Mouse (Mus musculus): ENCODE results near the gene Vmn1r87. TPM values are rescaled to one million over a fixed set of nuclear protein-coding genes. Genes with fewer than 3 reads are reported as not detected.
"Not testable (repeated sequence)": the region's sequence is repeated elsewhere in the genome, so short reads cannot be mapped to it uniquely, and the experiment has no call there.

Gene Vmn1r87
- polyA plus RNA-seq (2012; ENCODE audit: insufficient read depth, low replicate concordance): not detected in 2 replicates

DNA sequence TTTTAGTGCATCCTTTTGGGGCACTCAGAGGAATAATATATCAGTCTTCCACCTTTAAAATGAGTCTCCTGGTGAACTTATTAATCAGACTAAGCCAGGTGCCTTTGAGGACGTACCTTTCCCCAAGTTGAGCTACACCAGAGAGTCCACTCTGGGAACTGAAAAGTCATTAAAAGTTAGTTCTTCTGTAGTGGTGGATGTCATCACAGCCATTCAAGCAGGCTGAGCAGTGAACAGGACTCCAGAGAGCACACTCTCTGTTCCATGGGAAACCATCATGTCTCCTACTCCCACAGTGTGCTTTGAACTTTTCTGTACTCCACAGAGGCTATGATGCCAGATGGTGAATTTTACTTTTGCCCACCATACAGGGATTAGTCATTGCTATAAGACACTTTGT lies at the start of gene Vmn1r87:
Gene Vmn1r87 (minus strand): TSS at position 101 of the 400 bp plus-strand sequence.
- Histone ChIP-seq H3K4me1 (no peaks in the 10 kb centered on the region), H3K4me3 (replicated peaks) (no peak within 1 kb of the TSS), H3K27me3 (replicated peaks) (no peaks in the 10 kb centered on the region), H3K9me3 (no peaks in the 10 kb centered on the region), H3K36me3 (replicated peaks; ENCODE audit: low read length) (no peaks in the 10 kb centered on the region)
- no peak for TF ChIP-seq FLI1 (IDR thresholded peaks at IDR 0.05; ENCODE audit: low read length)
- no peak for TF ChIP-seq GATA1 (IDR thresholded peaks at IDR 0.05; ENCODE audit: borderline replicate concordance, low read length)

DNA sequence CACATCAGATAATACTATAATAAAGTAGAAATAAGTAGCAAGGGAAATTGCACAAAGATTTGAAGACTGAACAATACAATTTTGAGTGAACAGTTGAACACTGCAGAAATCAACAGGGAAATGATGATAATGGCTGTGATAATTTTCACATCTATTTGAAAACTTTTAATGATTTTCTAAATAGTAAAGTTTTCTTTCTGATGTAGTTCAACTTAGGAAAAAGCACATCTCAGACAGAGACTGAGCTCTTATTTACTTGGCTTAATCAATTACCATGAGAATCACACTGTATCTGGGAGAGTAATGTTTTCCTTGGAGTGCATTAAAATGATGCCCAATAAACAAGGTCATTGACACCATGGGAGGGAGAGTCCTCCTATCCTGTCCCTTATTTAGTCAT lies 19.3 kb upstream of the Vmn1r87 start, which contains the start of gene Vmn1r88:
Gene Vmn1r88 (plus strand): TSS at position 301 of the 400 bp plus-strand sequence.
- H3K36me3 ChIP-seq (replicated peaks; ENCODE audit: low read length): no peaks in the 10 kb centered on the region
- H3K27me3 ChIP-seq (replicated peaks): no peaks in the 10 kb centered on the region
- H3K4me3 ChIP-seq (replicated peaks): no peak within 1 kb of the TSS
- TF ChIP-seq FLI1 (IDR thresholded peaks at IDR 0.05; ENCODE audit: low read length): no peak
- no peak for TF ChIP-seq GATA1 (IDR thresholded peaks at IDR 0.05; ENCODE audit: borderline replicate concordance, low read length)
- H3K4me1 ChIP-seq: no peaks in the 10 kb centered on the region
- H3K9me3 ChIP-seq: no peaks in the 10 kb centered on the region

DNA sequence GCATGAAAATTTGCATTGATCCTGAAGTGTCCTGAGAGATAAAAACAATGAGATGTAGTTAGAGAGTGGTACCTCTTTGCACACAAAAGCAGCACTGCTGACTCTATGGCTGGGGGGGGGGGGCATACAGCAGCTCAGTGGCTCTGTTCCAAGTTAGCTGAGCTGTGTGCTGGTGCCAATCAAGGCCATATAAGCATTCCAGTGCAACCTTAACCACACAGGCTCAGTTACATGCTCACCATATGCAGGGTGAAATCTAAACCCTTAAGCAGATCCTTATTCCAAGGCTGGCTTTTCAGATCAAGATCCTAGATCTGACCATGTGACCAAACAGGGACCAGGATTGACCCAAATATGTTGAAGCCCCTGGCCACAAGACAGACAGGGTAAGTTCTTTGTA lies 2.6 kb downstream of the Vmn1r87 start:
- Histone ChIP-seq H3K4me3 (replicated peaks) (no peak overlapping the region), H3K9me3 (no peaks in the 10 kb centered on the region), H3K4me1 (no peaks in the 10 kb centered on the region), H3K36me3 (replicated peaks; ENCODE audit: low read length) (no peaks in the 10 kb centered on the region), H3K27me3 (replicated peaks) (no peaks in the 10 kb centered on the region)
- TF ChIP-seq FLI1 (IDR thresholded peaks at IDR 0.05; ENCODE audit: low read length) (no peak), GATA1 (IDR thresholded peaks at IDR 0.05; ENCODE audit: borderline replicate concordance, low read length) (no peak)

DNA sequence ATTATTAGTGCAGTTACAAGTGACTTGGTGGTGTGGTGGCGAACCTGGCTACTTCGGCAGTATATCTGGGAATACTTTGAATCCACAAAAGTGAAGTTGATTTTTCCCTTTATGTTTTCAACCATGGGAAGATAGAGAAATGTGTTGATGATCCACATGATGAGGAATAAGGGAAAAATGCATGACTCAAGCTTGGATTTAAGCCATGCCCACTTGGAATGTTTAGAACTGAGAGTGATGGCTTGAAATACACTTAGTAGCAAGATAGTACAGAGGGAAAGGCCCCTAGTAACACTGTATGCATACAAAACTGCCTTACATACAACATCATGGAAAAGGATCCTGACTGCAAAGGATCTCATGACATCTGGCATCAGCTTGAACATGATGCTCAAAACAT lies 8.1 kb downstream of the Vmn1r87 start:
- H3K4me3 ChIP-seq (replicated peaks): no peak overlapping the region
- H3K36me3 ChIP-seq (replicated peaks; ENCODE audit: low read length): no peaks in the 10 kb centered on the region
- TF ChIP-seq GATA1 (IDR thresholded peaks at IDR 0.05; ENCODE audit: borderline replicate concordance, low read length): no peak
- TF ChIP-seq FLI1 (IDR thresholded peaks at IDR 0.05; ENCODE audit: low read length): no peak
- no peaks in the 10 kb centered on the region for H3K4me1 ChIP-seq
- no peaks in the 10 kb centered on the region for H3K9me3 ChIP-seq
- no peaks in the 10 kb centered on the region for H3K27me3 ChIP-seq (replicated peaks)

DNA sequence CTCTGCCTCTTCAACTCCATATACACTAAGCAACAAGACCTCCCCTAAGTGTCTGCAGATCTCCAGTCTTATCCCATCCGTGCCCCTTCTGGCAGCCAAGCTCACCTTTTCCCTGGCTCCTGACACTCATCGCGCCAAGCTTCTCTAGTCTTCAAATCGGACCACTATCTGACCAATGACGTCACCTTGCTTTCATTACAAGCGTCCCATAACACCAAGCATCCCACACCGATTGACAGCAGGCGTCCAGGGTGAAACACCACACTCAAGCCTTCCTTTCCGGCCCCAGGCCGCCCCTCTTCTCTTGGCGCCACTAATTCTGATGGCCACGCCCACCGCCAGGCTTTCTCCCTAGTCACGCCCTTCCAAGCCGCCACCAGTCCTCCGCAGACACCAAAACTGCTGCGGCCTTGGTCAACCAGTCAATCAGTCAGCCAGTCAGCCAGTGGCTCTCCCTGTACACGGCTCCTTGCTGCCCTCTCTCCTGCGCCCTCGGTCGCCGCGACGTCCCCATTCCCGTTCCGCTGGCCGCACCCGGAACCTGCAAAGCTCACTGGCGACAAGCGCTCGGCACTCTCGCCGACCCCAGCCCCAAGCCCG lies 16.3 kb downstream of the Vmn1r87 start:
- not testable (repeated sequence) for H3K36me3 ChIP-seq (replicated peaks; ENCODE audit: low read length); H3K27me3 ChIP-seq (replicated peaks); H3K4me1 ChIP-seq; H3K9me3 ChIP-seq
- H3K4me3 ChIP-seq (replicated peaks): peak overlapping the region; percentile 50

DNA sequence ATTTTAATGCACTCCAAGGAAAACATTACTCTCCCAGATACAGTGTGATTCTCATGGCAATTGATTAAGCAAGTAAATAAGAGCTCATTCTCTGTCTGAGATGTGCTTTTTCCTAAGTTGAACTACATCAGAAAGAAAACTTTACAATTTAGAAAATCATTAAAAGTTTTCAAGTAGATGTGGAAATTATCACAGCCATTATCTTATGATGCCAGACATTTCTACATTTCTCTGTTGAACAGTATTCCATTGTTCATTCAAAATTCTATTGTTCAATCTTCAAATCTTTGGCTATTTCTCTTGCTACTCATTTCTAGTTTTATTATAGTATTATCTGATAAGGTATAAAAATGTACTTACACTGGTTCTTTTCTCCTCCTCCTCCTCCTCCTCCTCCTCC lies 20.1 kb downstream of the Vmn1r87 start, which contains the start of gene Vmn1r86:
Gene Vmn1r86 (minus strand): TSS at position 101 of the 400 bp plus-strand sequence.
- Histone ChIP-seq H3K4me1 (no peaks in the 10 kb centered on the region), H3K27me3 (replicated peaks) (no peaks in the 10 kb centered on the region), H3K4me3 (replicated peaks) (no peak within 1 kb of the TSS), H3K36me3 (replicated peaks; ENCODE audit: low read length) (no peaks in the 10 kb centered on the region), H3K9me3 (no peaks in the 10 kb centered on the region)
- TF ChIP-seq FLI1 (IDR thresholded peaks at IDR 0.05; ENCODE audit: low read length): no peak
- TF ChIP-seq GATA1 (IDR thresholded peaks at IDR 0.05; ENCODE audit: borderline replicate concordance, low read length): no peak

DNA sequence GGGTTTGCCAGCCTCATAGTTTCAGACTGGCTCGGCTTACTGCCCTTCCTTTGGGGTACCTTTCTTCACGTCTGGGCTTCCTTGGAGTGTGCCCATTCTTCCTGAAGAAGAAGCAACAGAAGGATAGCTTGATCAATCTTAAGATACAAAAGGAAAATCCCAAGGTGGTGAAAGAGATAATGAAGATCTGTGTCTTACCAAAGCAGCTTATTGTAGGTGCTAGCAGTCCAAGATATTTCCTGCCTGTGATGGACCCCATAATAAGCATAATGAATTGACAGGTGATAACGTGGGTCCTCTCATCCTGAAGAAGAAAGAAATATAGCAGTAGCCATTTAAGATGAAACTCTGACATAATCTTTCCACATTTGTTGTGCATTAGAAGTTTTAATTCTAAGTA lies 44.9 kb downstream of the Vmn1r87 start, which contains the start of gene Vmn1r85:
Gene Vmn1r85 (minus strand): TSS at position 101 of the 400 bp plus-strand sequence.
- Histone ChIP-seq H3K27me3 (replicated peaks) (peaks cover 2% of the 10 kb centered on the region), H3K4me3 (replicated peaks) (no peak within 1 kb of the TSS), H3K9me3 (no peaks in the 10 kb centered on the region), H3K36me3 (replicated peaks; ENCODE audit: low read length) (no peaks in the 10 kb centered on the region), H3K4me1 (no peaks in the 10 kb centered on the region)
- TF ChIP-seq GATA1 (IDR thresholded peaks at IDR 0.05; ENCODE audit: borderline replicate concordance, low read length) (no peak), FLI1 (IDR thresholded peaks at IDR 0.05; ENCODE audit: low read length) (no peak)

Other genes with a start within 250 kb of the Vmn1r87 start
- 1.4 and 1.5 TPM in 2 replicates for gene Zscan22, start 242.3 kb downstream of the Vmn1r87 start, polyA plus RNA-seq (2012; ENCODE audit: insufficient read depth, low replicate concordance)
- 434 and 3,041 TPM in 2 replicates for gene Rps5, start 217.9 kb downstream of the Vmn1r87 start, polyA plus RNA-seq (2012; ENCODE audit: insufficient read depth, low replicate concordance)
- gene Rnf225, start 212.7 kb downstream of the Vmn1r87 start, polyA plus RNA-seq (2012; ENCODE audit: insufficient read depth, low replicate concordance): 1.5 and 2.4 TPM in 2 replicates
- gene Zfp324, start 174.3 kb downstream of the Vmn1r87 start, polyA plus RNA-seq (2012; ENCODE audit: insufficient read depth, low replicate concordance): 1.9 and 2.1 TPM in 2 replicates
- 1.7 and 3.2 TPM in 2 replicates for gene Zfp446, start 162.3 kb downstream of the Vmn1r87 start, polyA plus RNA-seq (2012; ENCODE audit: insufficient read depth, low replicate concordance)
- gene Slc27a5, start 142.0 kb downstream of the Vmn1r87 start, polyA plus RNA-seq (2012; ENCODE audit: insufficient read depth, low replicate concordance): not detected in 2 replicates
- gene Trim28, start 141.0 kb downstream of the Vmn1r87 start, polyA plus RNA-seq (2012; ENCODE audit: insufficient read depth, low replicate concordance): 55.5 and 236 TPM in 2 replicates
- gene Zbtb45, start 130.1 kb downstream of the Vmn1r87 start, polyA plus RNA-seq (2012; ENCODE audit: insufficient read depth, low replicate concordance): 52.8 and 179 TPM in 2 replicates
- 404 and 592 TPM in 2 replicates for gene Chmp2a, start 105.3 kb downstream of the Vmn1r87 start, polyA plus RNA-seq (2012; ENCODE audit: insufficient read depth, low replicate concordance)
- 283 and 366 TPM in 2 replicates for gene Ube2m, start 101.9 kb downstream of the Vmn1r87 start, polyA plus RNA-seq (2012; ENCODE audit: insufficient read depth, low replicate concordance)
- 1.6 and 6.1 TPM in 2 replicates for gene Mzf1, start 85.4 kb downstream of the Vmn1r87 start, polyA plus RNA-seq (2012; ENCODE audit: insufficient read depth, low replicate concordance)
- gene Vmn1r85, start 45.0 kb downstream of the Vmn1r87 start, polyA plus RNA-seq (2012; ENCODE audit: insufficient read depth, low replicate concordance): 0.26 TPM in 1 of 2 replicates, not detected in the other
- gene Vmn1r86, start 20.2 kb downstream of the Vmn1r87 start, polyA plus RNA-seq (2012; ENCODE audit: insufficient read depth, low replicate concordance): not detected in 2 replicates
- 0.10 and 0.18 TPM in 2 replicates for gene Vmn1r88, start 19.4 kb upstream of the Vmn1r87 start, polyA plus RNA-seq (2012; ENCODE audit: insufficient read depth, low replicate concordance)
- 0.02 TPM in 1 of 2 replicates, not detected in the other for gene Vmn1r89, start 72.9 kb upstream of the Vmn1r87 start, polyA plus RNA-seq (2012; ENCODE audit: insufficient read depth, low replicate concordance)
- 17.7 and 19.6 TPM in 2 replicates for gene Lig1, start 137.1 kb upstream of the Vmn1r87 start, polyA plus RNA-seq (2012; ENCODE audit: insufficient read depth, low replicate concordance)
- 1.1 TPM in 1 of 2 replicates, not detected in the other for gene Zswim9, start 138.6 kb upstream of the Vmn1r87 start, polyA plus RNA-seq (2012; ENCODE audit: insufficient read depth, low replicate concordance)
- gene Pla2g4c, start 184.5 kb upstream of the Vmn1r87 start, polyA plus RNA-seq (2012; ENCODE audit: insufficient read depth, low replicate concordance): not detected in 2 replicates